Mouse (Mus musculus): ENCODE data around the gene Acsf2. TPM values are rescaled to one million over a fixed set of nuclear protein-coding genes. Genes with fewer than 3 reads are reported as not detected.

Acsf2 gene
- polyA plus RNA-seq, 1 experiment from 2014 or later, result 8.9 TPM

- H3K4me1 ChIP-seq, result peaks cover 29% of the 10 kb centered on the region
- H3K9ac ChIP-seq, result no peak overlapping the region
- no peaks in the 10 kb centered on the region for H3K9me3 ChIP-seq (replicated peaks)
- no peak overlapping the region for H3K27ac ChIP-seq
- H3K4me3 ChIP-seq (replicated peaks), result no peak overlapping the region
- no peak overlapping the region for H3K4me2 ChIP-seq
- H3K27me3 ChIP-seq, result no peaks in the 10 kb centered on the region
- ATAC-seq (replicated peaks; ENCODE audit: low FRiP score), result no peak
- no peaks in the 10 kb centered on the region for H3K36me3 ChIP-seq
- 66% methylated on average over 6 of the region's 6 CpGs for WGBS
Observed at GRCm38 (mm10) chr11:94587511-94587910, 14.2 kb downstream of the Acsf2 start.

GRCm38 (mm10) chr11:94585091-94585490, 16.6 kb downstream of the Acsf2 start:
- 88% methylated on average over 9 of the region's 9 CpGs for WGBS

GRCm38 (mm10) chr11:94580111-94580740, 21.4 kb downstream of the Acsf2 start:
- no peak for ATAC-seq (replicated peaks; ENCODE audit: low FRiP score)
- H3K9ac ChIP-seq, result no peak overlapping the region
- H3K27ac ChIP-seq, result no peak overlapping the region
- H3K36me3 ChIP-seq, result no peaks in the 10 kb centered on the region
- no peak overlapping the region for H3K4me2 ChIP-seq
- H3K4me3 ChIP-seq (replicated peaks), result no peak overlapping the region
- WGBS, result 85% methylated on average over 5 of the region's 5 CpGs
- no peaks in the 10 kb centered on the region for H3K4me1 ChIP-seq
- H3K9me3 ChIP-seq (replicated peaks), result no peaks in the 10 kb centered on the region
- H3K27me3 ChIP-seq, result no peaks in the 10 kb centered on the region

More at GRCm38 (mm10) chr11:94585091-94585490, 16.6 kb downstream of the Acsf2 start:
- H3K4me1 ChIP-seq, result peaks cover 8% of the 10 kb centered on the region
- no peak overlapping the region for H3K4me3 ChIP-seq (replicated peaks)
- H3K9ac ChIP-seq, result no peak overlapping the region
- no peaks in the 10 kb centered on the region for H3K27me3 ChIP-seq
- ATAC-seq (replicated peaks; ENCODE audit: low FRiP score), result no peak
- H3K27ac ChIP-seq, result no peak overlapping the region
- no peak overlapping the region for H3K4me2 ChIP-seq
- H3K36me3 ChIP-seq, result no peaks in the 10 kb centered on the region
- H3K9me3 ChIP-seq (replicated peaks), result no peaks in the 10 kb centered on the region

GRCm38 (mm10) chr11:94576361-94576760, 25.3 kb downstream of the Acsf2 start:
- ATAC-seq (replicated peaks; ENCODE audit: low FRiP score), result no peak
- Histone ChIP-seq H3K36me3 (no peaks in the 10 kb centered on the region), H3K27ac (no peak overlapping the region), H3K27me3 (no peaks in the 10 kb centered on the region), H3K9me3 (replicated peaks) (no peaks in the 10 kb centered on the region), H3K4me1 (0 out of 2 replicates have a peak, but pooled peaks cover 3% of the 10 kb centered on the region), H3K4me3 (replicated peaks) (no peak overlapping the region), H3K4me2 (no peak overlapping the region), H3K9ac (no peak overlapping the region)
- 78% methylated on average over 9 of the region's 9 CpGs for WGBS

GRCm38 (mm10) chr11:94575036-94575435, 26.6 kb downstream of the Acsf2 start:
- 81% methylated on average over 2 of the region's 2 CpGs for WGBS
- Histone ChIP-seq H3K4me1 (0 out of 2 replicates have a peak, but pooled peaks cover 9% of the 10 kb centered on the region), H3K36me3 (peaks cover 8% of the 10 kb centered on the region; the same call in 1 of the 2 replicates), H3K4me3 (replicated peaks) (no peak overlapping the region), H3K4me2 (no peak overlapping the region), H3K27me3 (no peaks in the 10 kb centered on the region), H3K27ac (no peak overlapping the region), H3K9ac (no peak overlapping the region), H3K9me3 (replicated peaks) (no peaks in the 10 kb centered on the region)
- no peak for ATAC-seq (replicated peaks; ENCODE audit: low FRiP score)

- Histone ChIP-seq H3K27ac (no peak overlapping the region), H3K4me1 (0 out of 2 replicates have a peak, but pooled peaks cover 9% of the 10 kb centered on the region), H3K9me3 (replicated peaks) (no peaks in the 10 kb centered on the region), H3K9ac (no peak overlapping the region), H3K36me3 (peaks cover 13% of the 10 kb centered on the region), H3K4me2 (no peak overlapping the region), H3K27me3 (no peaks in the 10 kb centered on the region), H3K4me3 (replicated peaks) (no peak overlapping the region)
- 29% methylated on average over 6 of the region's 7 CpGs for WGBS
- no peak for ATAC-seq (replicated peaks; ENCODE audit: low FRiP score)
Observed at GRCm38 (mm10) chr11:94574560-94574959, 27.1 kb downstream of the Acsf2 start.

GRCm38 (mm10) chr11:94571850-94572249, 29.8 kb downstream of the Acsf2 start:
- 0 out of 2 replicates have a peak, but pooled peaks cover 9% of the 10 kb centered on the region for H3K4me1 ChIP-seq
- no peak overlapping the region for H3K9ac ChIP-seq
- 79% methylated on average over 1 of the region's 1 CpGs for WGBS
- no peak for ATAC-seq (replicated peaks; ENCODE audit: low FRiP score)
- peaks cover 25% of the 10 kb centered on the region for H3K36me3 ChIP-seq
- H3K4me3 ChIP-seq (replicated peaks), result no peak overlapping the region
- peak overlapping the region; percentile 76; the same call in 1 of the 2 replicates for H3K27ac ChIP-seq
- no peaks in the 10 kb centered on the region for H3K9me3 ChIP-seq (replicated peaks)
- no peaks in the 10 kb centered on the region for H3K27me3 ChIP-seq
- H3K4me2 ChIP-seq, result no peak overlapping the region

GRCm38 (mm10) chr11:94570612-94571011, 31.1 kb downstream of the Acsf2 start:
- no peak overlapping the region for H3K9ac ChIP-seq
- no peaks in the 10 kb centered on the region for H3K9me3 ChIP-seq (replicated peaks)
- H3K4me3 ChIP-seq (replicated peaks), result no peak overlapping the region
- WGBS, result 42% methylated on average over 9 of the region's 9 CpGs
- peaks cover 25% of the 10 kb centered on the region for H3K36me3 ChIP-seq
- H3K27ac ChIP-seq, result peak overlapping the region; percentile 76
- peaks cover 4% of the 10 kb centered on the region; the same call in 1 of the 2 replicates for H3K27me3 ChIP-seq
- 0 out of 2 replicates have a peak, but pooled peaks cover 9% of the 10 kb centered on the region for H3K4me1 ChIP-seq
- H3K4me2 ChIP-seq, result 0 out of 2 replicates have a peak overlapping the region, but pooled peaks have one; percentile 12
- 0 out of 2 replicates have a peak, but pooled peaks have one; percentile 16 for ATAC-seq (replicated peaks; ENCODE audit: low FRiP score)

- 90% methylated on average over 7 of the region's 7 CpGs for WGBS
- H3K27me3 ChIP-seq, result peaks cover 12% of the 10 kb centered on the region; the same call in 1 of the 2 replicates
- H3K4me2 ChIP-seq, result no peak overlapping the region
- ATAC-seq (replicated peaks; ENCODE audit: low FRiP score), result no peak
- peaks cover 22% of the 10 kb centered on the region for H3K4me1 ChIP-seq
- no peak overlapping the region for H3K27ac ChIP-seq
- H3K36me3 ChIP-seq, result peaks cover 25% of the 10 kb centered on the region
- no peaks in the 10 kb centered on the region for H3K9me3 ChIP-seq (replicated peaks)
- H3K9ac ChIP-seq, result no peak overlapping the region
- H3K4me3 ChIP-seq (replicated peaks), result no peak overlapping the region
Observed at GRCm38 (mm10) chr11:94567326-94567725, 34.3 kb downstream of the Acsf2 start.

- H3K4me2 ChIP-seq, result no peak overlapping the region
- H3K27me3 ChIP-seq, result peaks cover 12% of the 10 kb centered on the region; the same call in 1 of the 2 replicates
- H3K9me3 ChIP-seq (replicated peaks), result no peaks in the 10 kb centered on the region
- 67% methylated on average over 6 of the region's 6 CpGs for WGBS
- H3K27ac ChIP-seq, result no peak overlapping the region
- H3K4me1 ChIP-seq, result peaks cover 22% of the 10 kb centered on the region
- H3K36me3 ChIP-seq, result peaks cover 25% of the 10 kb centered on the region
- H3K4me3 ChIP-seq (replicated peaks), result no peak overlapping the region
- no peak overlapping the region for H3K9ac ChIP-seq
- no peak for ATAC-seq (replicated peaks; ENCODE audit: low FRiP score)
Observed at GRCm38 (mm10) chr11:94566534-94566933, 35.1 kb downstream of the Acsf2 start.

- Histone ChIP-seq H3K4me1 (peaks cover 16% of the 10 kb centered on the region), H3K9ac (no peak overlapping the region), H3K36me3 (peaks cover 18% of the 10 kb centered on the region), H3K4me3 (replicated peaks) (peak overlapping the region; percentile 24), H3K27me3 (peaks cover 12% of the 10 kb centered on the region; the same call in 1 of the 2 replicates), H3K4me2 (peak overlapping the region; percentile 50), H3K9me3 (replicated peaks) (no peaks in the 10 kb centered on the region), H3K27ac (no peak overlapping the region)
- WGBS, result 25% methylated on average over 16 of the region's 16 CpGs
- ATAC-seq (replicated peaks; ENCODE audit: low FRiP score), result no peak
Observed at GRCm38 (mm10) chr11:94565151-94565479, 36.6 kb downstream of the Acsf2 start.

- Histone ChIP-seq H3K9ac (peak within 1 kb of the TSS; percentile 9; the same call in 1 of the 2 replicates), H3K27ac (no peak within 1 kb of the TSS), H3K27me3 (peaks cover 12% of the 10 kb centered on the region; the same call in 1 of the 2 replicates), H3K4me2 (peak within 1 kb of the TSS; percentile 50), H3K36me3 (peaks cover 13% of the 10 kb centered on the region), H3K9me3 (replicated peaks) (no peaks in the 10 kb centered on the region), H3K4me1 (peaks cover 16% of the 10 kb centered on the region), H3K4me3 (replicated peaks) (peak within 1 kb of the TSS; percentile 24)
- peak; percentile 27; the same call in 1 of the 2 replicates for ATAC-seq (replicated peaks; ENCODE audit: low FRiP score)
- WGBS, result 9% methylated on average over 35 of the region's 35 CpGs
Observed at GRCm38 (mm10) chr11:94564437-94565150, 37.1 kb downstream of the Acsf2 start, which contains the start of gene Chad. Chad (plus strand) TSS chr11:94565047.

All from kidney, embryonic 15.5 days (tissue).